In genomic region chr4:132178630-132179059, GRCm38 (mm10) we compare ENCODE assay signal across 9 mouse cellular contexts. TPM values are rescaled to one million over a fixed set of nuclear protein-coding genes. Genes with fewer than 3 reads are reported as not detected.
DNase-seq lines count a peak whose midpoint lies in the region; ATAC-seq and TF ChIP-seq lines count a peak whose summit lies in the region.
"Had no signal": no experiment of that assay in that cellular context is flagged by ENCODE, and none has a peak within 500 bp of the region (broad histone marks: within the 10 kb centered on the region; RNA-seq: fewer than 3 reads in every experiment).

No protein-coding gene starts in this region.

- no peaks in the 10 kb centered on the region for H3K9me3 ChIP-seq in hindbrain, embryonic 13.5 days

- TF ChIP-seq CTCF in embryonic fibroblast, embryonic 13.5 days (IDR thresholded peaks at IDR 0.05; ENCODE audit: borderline replicate concordance, insufficient read depth, low read length): peak; percentile 13; the same call in 1 of the 2 replicates

- no peak for TF ChIP-seq POLR2A in embryonic fibroblast, embryonic 13.5 days (IDR thresholded peaks at IDR 0.05; ENCODE audit: low read depth, low read length)

- peak; percentile 33 to 87 for DNase-seq in adrenal gland, adult (ENCODE audit: inconsistent age in 2 of 2, low spot score in 1 of 2)
- DNase-seq in adrenal gland, adult 8-10 months: no peak
- peak; percentile 85 for DNase-seq in brain, adult 2 months (ENCODE audit: low read depth, low spot score)
- DNase-seq in layer of hippocampus, postnatal 14 days (ENCODE audit: low spot score in 2 of 2): peak; percentile 71 to 72
- DNase-seq in skeletal muscle tissue, adult 2 months (ENCODE audit: low read depth, low spot score): peak; percentile 42

- peaks cover 19% of the 10 kb centered on the region; the same call in 1 of the 2 replicates for H3K36me3 ChIP-seq in hindbrain, embryonic 13.5 days

- no peak overlapping the region for H3K27ac ChIP-seq in embryonic fibroblast, embryonic 13.5 days (ENCODE audit: insufficient read depth, low read length)
- H3K27ac ChIP-seq in hindbrain, embryonic 13.5 days: no peak overlapping the region
- H3K27ac ChIP-seq: macrophage had no signal

- H3K4me1 ChIP-seq in embryonic fibroblast, embryonic 13.5 days (ENCODE audit: control insufficient read depth, insufficient read depth, low read length): no peaks in the 10 kb centered on the region
- H3K4me1 ChIP-seq in hindbrain, embryonic 13.5 days (replicated peaks): no peaks in the 10 kb centered on the region

- ATAC-seq in hindbrain, embryonic 13.5 days (ENCODE audit: low FRiP score): peak; percentile 81
- peak; percentile 61; the same call in 1 of the 2 replicates for ATAC-seq in megakaryocyte-erythroid progenitor cell, adult 5-6 weeks (replicated peaks; ENCODE audit: low FRiP score, low TSS enrichment, poor library complexity, severe bottlenecking)

- H3K9ac ChIP-seq in hindbrain, embryonic 13.5 days: no peak overlapping the region

- no peak overlapping the region for H3K4me3 ChIP-seq in embryonic fibroblast, embryonic 13.5 days (ENCODE audit: insufficient read depth, low read length)
- no peak overlapping the region for H3K4me3 ChIP-seq in hindbrain, embryonic 13.5 days

- WGBS in hindbrain, embryonic 13.5 days: 12% methylated on average over 10 of the region's 10 CpGs

- H3K4me2 ChIP-seq in hindbrain, embryonic 13.5 days: no peak overlapping the region

- no peaks in the 10 kb centered on the region for H3K27me3 ChIP-seq in hindbrain, embryonic 13.5 days

RNA-seq across cellular contexts. Expression of gene Ythdf2, which starts 33.5 kb away (rescaled TPM):
- 10 to 100 TPM; 48.1 to 62.4 (median 55.0) TPM for total RNA-seq in adrenal gland, adult 8-10 months (2022)
- 63.9 and 76.0 TPM in 2 replicates for polyA plus RNA-seq in embryonic fibroblast, embryonic 13.5 days (2011; ENCODE audit: insufficient read length, low read depth, missing spikeins)
- 134 and 137 TPM in 2 replicates for polyA plus RNA-seq in hindbrain, embryonic 13.5 days (2015; fragmentation: Nextera tagmentation; extraction: Ambion mirVana)
- 10 to 100 TPM; 46.4 to 49.5 TPM for total RNA-seq in layer of hippocampus, postnatal 14 days (2021)
- 54.6 and 67.9 TPM in 2 replicates for total RNA-seq in megakaryocyte-erythroid progenitor cell, adult 5-6 weeks (2014; fragmentation: Nextera tagmentation)
- total RNA-seq in megakaryocyte-erythroid progenitor cell, adult 5-6 weeks (2017): 61.7 and 65.6 TPM in 2 replicates

RNA-seq across cellular contexts. Expression of gene Oprd1, which starts 34.4 kb away (rescaled TPM):
- 1 to 10 TPM in 2 of 4 experiments, under 1 TPM in 2; 0.70 to 1.4 (median 0.93) TPM for total RNA-seq in adrenal gland, adult 8-10 months (2022)
- polyA plus RNA-seq in embryonic fibroblast, embryonic 13.5 days (2011; ENCODE audit: insufficient read length, low read depth, missing spikeins): not detected in 2 replicates
- polyA plus RNA-seq in hindbrain, embryonic 13.5 days (2015; fragmentation: Nextera tagmentation; extraction: Ambion mirVana): 0.44 and 0.48 TPM in 2 replicates
- total RNA-seq in layer of hippocampus, postnatal 14 days (2021): 1 to 10 TPM; 7.5 to 8.5 TPM
- not detected in 2 replicates for total RNA-seq in megakaryocyte-erythroid progenitor cell, adult 5-6 weeks (2014; fragmentation: Nextera tagmentation)
- total RNA-seq in megakaryocyte-erythroid progenitor cell, adult 5-6 weeks (2017): not detected in 2 replicates
